Mouse (Mus musculus) embryonic facial prominence, embryonic 10.5 days (tissue): ENCODE data around the gene Kirrel3. TPM values are rescaled to one million over a fixed set of nuclear protein-coding genes. Genes with fewer than 3 reads are reported as not detected.

Source experiments
- DNase-seq: peaks from one replicate; pipeline ENCODE4 v3.0.0-alpha.2; 2017; ENCODE audit warnings: low spot score
- H3K27ac ChIP-seq: fragments of 300-500 bp; sonication (generic); replicated peaks from 2 replicates; pipeline ENCODE4 v1.5.1; 2016; ENCODE audit warnings: mild to moderate bottlenecking
- H3K27me3 ChIP-seq: fragments of 300-500 bp; sonication (generic); replicated peaks from 2 replicates; pipeline ENCODE4 v1.6.1; 2016; ENCODE audit warnings: low read depth, mild to moderate bottlenecking; ENCODE audit not compliant: poor library complexity, severe bottlenecking
- H3K36me3 ChIP-seq: fragments of 300-500 bp; sonication (generic); replicated peaks from 2 replicates; pipeline ENCODE4 v1.6.1; 2016; ENCODE audit warnings: mild to moderate bottlenecking, moderate library complexity
- H3K4me1 ChIP-seq: fragments of 300-500 bp; sonication (generic); 2 replicates; pipeline ENCODE4 v1.6.1; 2016
- H3K4me3 ChIP-seq: fragments of 300-500 bp; sonication (generic); 2 replicates; pipeline ENCODE4 v1.5.1; 2016; ENCODE audit warnings: mild to moderate bottlenecking, moderate library complexity
- H3K9me3 ChIP-seq: fragments of 300-500 bp; sonication (generic); 2 replicates; pipeline ENCODE4 v1.6.1; 2016; ENCODE audit warnings: mild to moderate bottlenecking
- WGBS: fragments of 180-500 bp; shearing (Covaris S2); methylation state at CpG from one replicate; pipeline ENCODE4 v1.1.7; 2016; 5-methylcytosine and 5-hydroxymethylcytosine counted together
- polyA plus RNA-seq: library from polyadenylated mRNA; unstranded; fragments of >200 nt; fragmentation: Nextera tagmentation; extraction: Ambion mirVana; gene quantifications from 2 replicates; pipeline ENCODE4 v1.2.1, GENCODE M21; 2016

The Kirrel3 gene
- polyA plus RNA-seq, 1 experiment from 2014 or later, result 2.3 TPM

DNA sequence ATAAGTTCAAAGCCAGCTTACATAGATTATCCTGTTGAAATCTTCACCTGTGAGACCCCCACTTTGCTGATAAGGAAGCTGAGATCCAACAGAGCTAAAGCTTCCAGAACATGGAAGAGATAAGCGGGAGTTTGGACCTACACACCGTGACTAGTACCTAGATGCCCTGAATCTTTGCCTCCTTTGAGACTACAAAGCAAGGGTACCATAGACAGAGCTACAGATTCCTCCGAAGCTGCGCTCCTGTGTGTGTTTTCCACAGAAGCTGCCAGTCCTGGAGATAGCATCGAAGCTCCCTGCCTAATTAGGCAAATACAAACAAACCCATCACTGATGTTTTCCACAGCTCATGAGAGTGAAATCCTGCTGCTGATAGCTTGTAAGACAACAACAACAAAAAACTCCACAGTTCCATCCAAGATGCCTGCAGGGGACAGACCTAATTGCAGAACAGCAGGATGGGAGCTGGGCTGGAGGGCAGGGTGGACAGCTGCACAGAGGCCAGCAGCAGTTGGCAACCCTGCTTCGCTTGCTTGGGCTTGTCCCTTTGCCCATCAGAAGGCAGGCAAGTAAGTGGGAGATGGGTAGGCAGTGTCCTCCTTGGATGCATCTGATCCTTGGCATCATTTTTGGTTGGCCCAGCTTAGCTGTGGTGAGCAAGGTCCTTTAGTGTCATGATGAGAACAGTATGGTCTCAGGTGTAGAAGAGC lies 456.6 kb downstream of the Kirrel3 start:
- Histone ChIP-seq H3K4me3 (no peak overlapping the region), H3K9me3 (no peaks in the 10 kb centered on the region), H3K27ac (no peak overlapping the region), H3K36me3 (no peaks in the 10 kb centered on the region), H3K4me1 (peaks cover 12% of the 10 kb centered on the region; the same call in 1 of the 2 replicates), H3K27me3 (0 out of 2 replicates have a peak, but pooled peaks cover 8% of the 10 kb centered on the region)
- no peak for DNase-seq
- WGBS, result 77% methylated on average over 6 of the region's 6 CpGs

DNA sequence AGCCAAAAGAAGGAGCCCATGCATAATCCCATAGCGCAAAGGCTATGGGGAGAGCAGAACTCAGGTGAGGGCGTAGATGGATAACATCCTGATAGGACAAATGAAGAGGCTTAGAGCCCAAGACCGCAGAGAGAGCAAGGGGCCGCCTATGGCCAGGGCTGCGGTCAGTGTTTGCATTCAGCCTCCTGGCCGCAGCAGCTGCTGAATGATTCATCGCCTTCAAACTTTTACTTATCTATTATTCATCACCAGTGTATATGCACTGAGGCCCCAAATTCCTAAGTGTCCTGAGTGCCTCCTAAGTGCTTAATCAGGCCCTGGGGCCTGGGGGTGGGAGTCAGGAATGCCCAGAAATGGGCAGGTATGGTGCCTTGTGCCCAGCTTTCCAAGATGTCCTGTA lies 457.3 kb downstream of the Kirrel3 start:
- Histone ChIP-seq H3K27ac (no peak overlapping the region), H3K27me3 (0 out of 2 replicates have a peak, but pooled peaks cover 8% of the 10 kb centered on the region), H3K36me3 (no peaks in the 10 kb centered on the region), H3K4me3 (no peak overlapping the region), H3K9me3 (no peaks in the 10 kb centered on the region), H3K4me1 (peaks cover 13% of the 10 kb centered on the region; the same call in 1 of the 2 replicates)
- WGBS, result 85% methylated on average over 7 of the region's 7 CpGs
- DNase-seq, result no peak

- Histone ChIP-seq H3K9me3 (no peaks in the 10 kb centered on the region), H3K27me3 (0 out of 2 replicates have a peak, but pooled peaks cover 8% of the 10 kb centered on the region), H3K4me3 (no peak overlapping the region), H3K27ac (peak overlapping the region; percentile 24; the same call in 1 of the 2 replicates), H3K36me3 (no peaks in the 10 kb centered on the region), H3K4me1 (peaks cover 13% of the 10 kb centered on the region; the same call in 1 of the 2 replicates)
- WGBS, result 84% methylated on average over 9 of the region's 9 CpGs
- no peak for DNase-seq
These were observed 459.6 kb downstream of the Kirrel3 start for GRCm38 (mm10) chr9:34945301-34945700.

GRCm38 (mm10) chr9:34947258-34947657 lies 461.6 kb downstream of the Kirrel3 start:
- no peaks in the 10 kb centered on the region for H3K36me3 ChIP-seq
- no peak overlapping the region for H3K27ac ChIP-seq
- WGBS, result 27% methylated on average over 6 of the region's 6 CpGs

DNA sequence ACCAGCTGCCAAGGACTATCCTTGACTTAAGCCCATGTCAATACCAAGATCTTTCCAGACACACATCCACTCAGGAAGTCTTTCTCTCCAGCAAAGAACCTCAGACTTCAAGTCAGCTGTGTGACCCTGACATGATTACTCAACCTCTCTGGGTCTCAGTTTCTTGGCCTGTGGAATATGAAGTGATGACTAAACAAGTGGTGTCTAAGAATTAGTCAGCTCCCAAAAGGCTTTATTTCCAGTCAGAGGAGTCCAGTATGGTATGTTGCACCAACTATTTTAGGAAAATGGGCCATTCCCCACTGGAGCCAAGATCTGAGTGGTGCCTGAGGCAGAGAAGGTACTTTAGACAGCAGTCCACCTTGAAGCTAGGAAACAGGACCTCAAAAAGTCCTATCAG lies 462.0 kb downstream of the Kirrel3 start:
- Histone ChIP-seq H3K4me1 (peaks cover 13% of the 10 kb centered on the region; the same call in 1 of the 2 replicates), H3K36me3 (no peaks in the 10 kb centered on the region), H3K27ac (no peak overlapping the region), H3K27me3 (0 out of 2 replicates have a peak, but pooled peaks cover 15% of the 10 kb centered on the region), H3K4me3 (no peak overlapping the region), H3K9me3 (no peaks in the 10 kb centered on the region)
- DNase-seq, result no peak

More at GRCm38 (mm10) chr9:34947258-34947657, 461.6 kb downstream of the Kirrel3 start:
- no peak for DNase-seq
- no peak overlapping the region for H3K4me3 ChIP-seq
- peaks cover 13% of the 10 kb centered on the region; the same call in 1 of the 2 replicates for H3K4me1 ChIP-seq
- H3K27me3 ChIP-seq, result 0 out of 2 replicates have a peak, but pooled peaks cover 15% of the 10 kb centered on the region
- H3K9me3 ChIP-seq, result no peaks in the 10 kb centered on the region

DNA sequence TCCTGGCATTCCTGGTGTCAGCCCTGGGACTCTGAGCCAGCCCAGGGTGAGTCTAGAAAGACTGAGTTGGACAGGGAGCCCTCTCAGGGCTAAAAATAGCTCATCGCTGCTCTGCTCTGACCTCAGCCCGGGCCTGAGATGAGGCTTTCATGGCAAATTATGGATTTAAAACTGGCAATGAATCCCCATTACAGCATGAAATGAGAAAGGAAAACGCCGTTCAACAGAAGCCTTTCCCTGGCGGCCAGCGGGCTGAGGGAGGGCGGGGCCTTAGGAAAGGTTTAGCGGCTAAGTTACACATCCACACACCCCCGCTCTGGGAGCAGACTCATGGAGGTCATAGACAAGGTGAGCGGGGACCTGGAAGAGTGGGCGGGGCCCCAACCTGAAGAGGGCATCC lies 467.7 kb downstream of the Kirrel3 start:
- WGBS, result 55% methylated on average over 11 of the region's 11 CpGs
- H3K27ac ChIP-seq, result no peak overlapping the region
- no peak for DNase-seq

GRCm38 (mm10) chr9:34954212-34954611 lies 468.5 kb downstream of the Kirrel3 start:
- WGBS, result 62% methylated on average over 5 of the region's 5 CpGs
- DNase-seq, result peak; percentile 57
- H3K4me1 ChIP-seq, result peaks cover 10% of the 10 kb centered on the region

More for the DNA sequence above, 467.7 kb downstream of the Kirrel3 start:
- no peaks in the 10 kb centered on the region for H3K9me3 ChIP-seq
- no peaks in the 10 kb centered on the region for H3K36me3 ChIP-seq
- peaks cover 10% of the 10 kb centered on the region for H3K4me1 ChIP-seq
- H3K27me3 ChIP-seq, result 0 out of 2 replicates have a peak, but pooled peaks cover 7% of the 10 kb centered on the region
- H3K4me3 ChIP-seq, result no peak overlapping the region

DNA sequence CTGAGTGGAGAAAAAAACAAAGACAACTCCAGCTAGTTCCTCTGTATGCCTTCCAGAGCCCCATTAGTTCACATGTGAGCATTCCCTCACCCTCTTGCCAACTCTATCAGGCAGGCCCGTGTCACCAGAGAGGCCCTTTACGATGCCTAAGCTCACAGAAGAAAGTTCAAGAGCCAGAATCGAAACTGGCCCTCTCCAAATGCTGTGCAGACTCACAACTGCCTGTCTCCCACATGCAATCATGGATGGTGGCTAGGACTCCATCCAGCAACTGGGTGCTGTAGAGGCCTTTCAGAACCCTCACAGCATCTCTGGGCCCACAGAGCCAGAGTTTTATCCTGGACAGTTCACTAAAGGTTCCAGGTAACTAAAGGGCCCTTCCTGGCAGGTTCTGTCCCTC lies 470.8 kb downstream of the Kirrel3 start:
- Histone ChIP-seq H3K4me1 (peaks cover 14% of the 10 kb centered on the region), H3K9me3 (no peaks in the 10 kb centered on the region), H3K36me3 (no peaks in the 10 kb centered on the region), H3K27ac (no peak overlapping the region), H3K4me3 (no peak overlapping the region), H3K27me3 (peaks cover 9% of the 10 kb centered on the region)
- 92% methylated on average over 3 of the region's 3 CpGs for WGBS
- DNase-seq, result no peak

More at GRCm38 (mm10) chr9:34954212-34954611, 468.5 kb downstream of the Kirrel3 start:
- no peaks in the 10 kb centered on the region for H3K9me3 ChIP-seq
- 0 out of 2 replicates have a peak, but pooled peaks cover 7% of the 10 kb centered on the region for H3K27me3 ChIP-seq
- no peak overlapping the region for H3K27ac ChIP-seq
- no peak overlapping the region for H3K4me3 ChIP-seq
- H3K36me3 ChIP-seq, result no peaks in the 10 kb centered on the region

GRCm38 (mm10) chr9:34957691-34958090 lies 472.0 kb downstream of the Kirrel3 start:
- H3K27ac ChIP-seq, result no peak overlapping the region
- H3K9me3 ChIP-seq, result no peaks in the 10 kb centered on the region
- no peak for DNase-seq
- H3K27me3 ChIP-seq, result peaks cover 9% of the 10 kb centered on the region
- H3K4me3 ChIP-seq, result no peak overlapping the region
- WGBS, result 81% methylated on average over 6 of the region's 6 CpGs
- H3K4me1 ChIP-seq, result peaks cover 17% of the 10 kb centered on the region
- no peaks in the 10 kb centered on the region for H3K36me3 ChIP-seq

DNA sequence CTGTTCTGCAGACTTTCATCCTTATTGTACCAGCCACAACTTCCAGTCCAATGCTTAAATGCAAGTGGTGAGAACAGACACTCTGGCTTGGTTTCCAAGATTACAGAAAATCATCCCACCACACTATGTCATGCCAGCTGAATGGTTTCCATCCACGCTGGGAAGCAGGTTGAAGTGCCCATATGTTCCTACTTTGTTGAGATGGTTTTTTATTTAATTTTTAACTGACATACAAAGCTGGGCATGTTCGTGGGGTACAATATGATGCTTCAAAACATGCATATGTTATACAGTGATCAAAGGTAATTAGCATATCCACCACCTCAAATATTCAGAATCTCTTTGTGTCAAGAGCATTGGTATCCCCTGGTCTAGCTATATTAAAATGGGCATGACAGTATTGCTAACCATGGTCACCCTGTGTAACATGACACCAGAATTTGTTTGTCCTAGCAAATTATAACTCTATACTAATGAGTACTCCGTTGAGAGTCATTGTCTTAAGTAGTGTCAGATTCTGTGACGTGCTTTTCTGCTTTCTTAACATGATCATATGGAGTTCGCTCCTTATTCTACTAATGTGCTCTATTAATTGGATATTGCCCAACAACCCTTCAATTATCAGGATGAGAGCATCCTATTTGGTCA lies 472.6 kb downstream of the Kirrel3 start:
- 81% methylated on average over 5 of the region's 5 CpGs for WGBS
- H3K4me1 ChIP-seq, result peaks cover 14% of the 10 kb centered on the region
- H3K27me3 ChIP-seq, result peaks cover 15% of the 10 kb centered on the region
- H3K36me3 ChIP-seq, result no peaks in the 10 kb centered on the region
- no peak overlapping the region for H3K27ac ChIP-seq
- no peak overlapping the region for H3K4me3 ChIP-seq
- no peak for DNase-seq
- no peaks in the 10 kb centered on the region for H3K9me3 ChIP-seq

DNA sequence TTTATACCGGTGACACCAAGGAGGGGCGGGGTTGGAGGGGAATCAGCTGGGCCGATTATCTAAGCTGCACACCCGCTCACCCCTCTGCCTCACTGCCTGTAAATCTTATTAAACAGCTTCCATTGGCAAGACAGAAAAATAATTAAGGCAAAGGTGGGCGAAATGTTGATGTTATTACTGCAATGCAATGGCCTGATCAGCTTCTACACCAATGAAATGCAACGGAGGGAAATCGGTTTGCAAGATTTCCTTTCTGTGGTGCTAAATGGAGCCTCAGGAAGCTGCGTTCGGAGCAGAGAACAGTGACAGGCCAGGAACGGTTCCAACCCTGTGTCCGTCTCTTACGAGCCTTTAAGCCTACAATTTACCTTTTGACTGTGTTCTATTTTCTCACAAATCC lies 475.0 kb downstream of the Kirrel3 start:
- Histone ChIP-seq H3K4me1 (peaks cover 26% of the 10 kb centered on the region), H3K9me3 (no peaks in the 10 kb centered on the region), H3K36me3 (no peaks in the 10 kb centered on the region), H3K27ac (no peak overlapping the region), H3K4me3 (no peak overlapping the region), H3K27me3 (peaks cover 20% of the 10 kb centered on the region)
- WGBS, result 81% methylated on average over 12 of the region's 12 CpGs
- no peak for DNase-seq

DNA sequence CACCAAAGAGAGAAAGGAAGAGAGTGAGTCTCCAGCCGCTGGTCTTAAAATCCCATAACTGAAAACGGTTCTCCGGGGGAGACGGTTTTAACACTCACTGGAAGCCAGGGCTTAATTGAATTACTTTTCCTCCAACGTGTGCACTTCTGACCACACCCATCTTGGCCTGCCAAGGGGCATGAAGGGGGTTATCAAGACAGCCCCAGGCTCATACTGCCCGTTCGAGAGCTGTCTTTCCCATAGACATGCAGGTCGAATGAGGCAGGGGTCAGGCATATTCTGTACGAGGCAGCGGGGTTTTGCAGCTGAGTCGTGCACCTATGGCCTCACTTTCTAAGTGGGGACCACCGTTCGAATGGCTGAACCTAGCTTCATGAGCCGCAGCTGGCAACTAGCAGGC lies 475.5 kb downstream of the Kirrel3 start:
- peaks cover 20% of the 10 kb centered on the region for H3K27me3 ChIP-seq
- DNase-seq, result no peak
- H3K9me3 ChIP-seq, result no peaks in the 10 kb centered on the region
- H3K4me1 ChIP-seq, result peaks cover 26% of the 10 kb centered on the region
- 75% methylated on average over 14 of the region's 14 CpGs for WGBS
- no peak overlapping the region for H3K4me3 ChIP-seq
- H3K27ac ChIP-seq, result no peak overlapping the region
- no peaks in the 10 kb centered on the region for H3K36me3 ChIP-seq

DNA sequence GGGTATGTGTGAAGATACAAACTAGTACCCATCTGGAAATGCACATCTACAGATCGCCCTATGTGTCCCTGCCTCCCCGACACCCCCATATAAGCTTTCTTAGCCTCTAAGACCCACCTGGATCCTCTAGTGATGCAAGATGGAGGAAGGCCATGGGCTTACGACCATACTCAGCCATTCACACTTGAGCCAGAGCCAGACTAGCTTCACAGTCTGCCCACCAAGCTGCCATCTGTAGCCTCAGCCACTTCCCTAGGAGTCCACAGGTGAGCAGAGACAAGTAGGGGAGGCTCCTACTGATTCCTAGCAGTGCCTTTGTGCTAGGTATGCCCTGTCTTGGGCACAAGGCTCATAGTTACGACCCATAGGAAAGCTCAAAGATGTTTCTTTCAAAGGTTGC lies 476.6 kb downstream of the Kirrel3 start:
- 94% methylated on average over 4 of the region's 4 CpGs for WGBS
- no peaks in the 10 kb centered on the region for H3K9me3 ChIP-seq
- H3K4me1 ChIP-seq, result peaks cover 26% of the 10 kb centered on the region
- no peaks in the 10 kb centered on the region for H3K36me3 ChIP-seq
- no peak overlapping the region for H3K27ac ChIP-seq
- DNase-seq, result no peak
- H3K4me3 ChIP-seq, result no peak overlapping the region
- H3K27me3 ChIP-seq, result peaks cover 20% of the 10 kb centered on the region
